Mouse (Mus musculus) stomach, embryonic 15.5 days (tissue): Measurements from ENCODE around the gene Rragc. TPM values are rescaled to one million over a fixed set of nuclear protein-coding genes. Genes with fewer than 3 reads are reported as not detected.
"Not testable (repeated sequence)": the region's sequence is repeated elsewhere in the genome, so short reads cannot be mapped to it uniquely, and the experiment has no call there.

ENCODE experiments used
- ATAC-seq: fragments of 200-750 bp; cut with Nextera tagmentation; 2 replicates; pipeline ENCODE4 v1.8.0; 2017; ENCODE audit warnings: low read depth, moderate number of reproducible peaks, moderate TSS enrichment; ENCODE audit not compliant: insufficient read depth, low FRiP score
- H3K27ac ChIP-seq: fragments of 300-500 bp; sonication (generic); 2 replicates; pipeline ENCODE4 v1.5.1; 2015; ENCODE audit warnings: mild to moderate bottlenecking, inconsistent platforms
- H3K27me3 ChIP-seq: fragments of 300-500 bp; sonication (generic); replicated peaks from 2 replicates; pipeline ENCODE4 v1.6.1; 2015; ENCODE audit warnings: inconsistent platforms
- H3K36me3 ChIP-seq: fragments of 300-500 bp; sonication (generic); 2 replicates; pipeline ENCODE4 v1.6.1; 2015; ENCODE audit warnings: inconsistent platforms
- H3K4me1 ChIP-seq: fragments of 300-500 bp; sonication (generic); 2 replicates; pipeline ENCODE4 v1.6.1; 2015; ENCODE audit warnings: inconsistent platforms
- H3K4me2 ChIP-seq: fragments of 300-500 bp; sonication (generic); 2 replicates; pipeline ENCODE4 v1.6.1; 2015; ENCODE audit warnings: mild to moderate bottlenecking, inconsistent platforms
- H3K4me3 ChIP-seq: fragments of 300-500 bp; sonication (generic); replicated peaks from 2 replicates; pipeline ENCODE4 v1.5.1; 2015; ENCODE audit warnings: inconsistent platforms
- H3K9ac ChIP-seq: fragments of 300-500 bp; sonication (generic); 2 replicates; pipeline ENCODE4 v1.6.1; 2015; ENCODE audit warnings: inconsistent platforms
- H3K9me3 ChIP-seq: fragments of 300-500 bp; sonication (generic); 2 replicates; pipeline ENCODE4 v1.6.1; 2016; ENCODE audit warnings: inconsistent platforms
- WGBS: fragments of 180-500 bp; shearing (Covaris S2); methylation state at CpG from one replicate; pipeline ENCODE4 v1.1.7; 2015; 5-methylcytosine and 5-hydroxymethylcytosine counted together
- polyA plus RNA-seq: library from polyadenylated mRNA; unstranded; fragments of >200 nt; fragmentation: Nextera tagmentation; extraction: Ambion mirVana; gene quantifications from 2 replicates; pipeline ENCODE4 v1.2.1, GENCODE M21; 2015

Gene Rragc
- polyA plus RNA-seq, 1 experiment from 2014 or later, result 50.7 TPM

DNA sequence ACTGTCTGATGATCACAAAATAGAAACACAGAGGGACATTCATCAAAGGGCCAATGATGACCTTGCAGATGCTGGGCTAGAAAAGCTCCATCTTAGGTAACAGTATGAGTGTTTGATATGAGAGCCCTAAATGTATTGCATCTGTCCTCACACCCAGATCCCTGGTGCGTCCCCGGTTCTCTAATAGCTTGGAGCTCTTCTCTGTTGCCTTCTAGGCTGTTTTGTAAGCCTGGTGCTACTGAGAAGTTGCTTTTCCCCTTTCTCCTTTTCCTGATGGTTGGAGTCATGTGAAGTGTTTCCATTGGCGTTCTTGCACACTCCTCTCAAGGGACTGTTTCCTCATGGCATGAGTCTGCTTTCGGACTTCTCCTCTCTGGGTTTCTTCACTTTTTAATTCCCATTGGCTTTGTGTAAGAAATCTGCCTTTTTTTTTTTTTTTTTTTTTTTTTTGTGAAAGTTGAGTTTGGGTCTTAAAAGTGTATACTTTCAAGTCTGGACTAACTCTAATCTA, 3.9 kb downstream of the Rragc start:
- no peak overlapping the region for H3K4me2 ChIP-seq
- no peak overlapping the region for H3K27ac ChIP-seq
- H3K36me3 ChIP-seq, result peaks cover 25% of the 10 kb centered on the region
- no peak overlapping the region for H3K4me3 ChIP-seq
- no peaks in the 10 kb centered on the region for H3K9me3 ChIP-seq
- no peak overlapping the region for H3K9ac ChIP-seq
- ATAC-seq, result no peak
- peaks cover 14% of the 10 kb centered on the region for H3K4me1 ChIP-seq
- WGBS, result 83% methylated on average over 4 of the region's 4 CpGs
- H3K27me3 ChIP-seq, result no peaks in the 10 kb centered on the region

DNA sequence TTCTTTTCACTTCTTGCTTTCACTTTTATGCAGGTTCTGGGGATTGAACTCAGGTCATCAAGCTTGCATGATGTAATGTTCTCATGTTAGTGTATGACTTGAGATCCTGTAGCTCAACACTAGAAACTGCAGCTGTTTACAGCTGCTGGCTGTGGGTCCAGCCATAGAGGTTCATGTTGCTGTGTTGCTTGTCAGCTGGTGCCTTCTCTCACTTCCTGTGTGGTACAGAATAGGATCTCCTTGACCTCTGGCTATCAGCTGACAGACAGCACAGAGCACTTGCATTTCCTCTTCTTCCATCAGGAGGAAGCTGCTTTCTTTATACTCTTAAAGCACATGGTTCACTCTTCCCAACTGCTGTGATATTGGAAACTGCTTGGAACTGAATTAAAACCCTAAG, 10.7 kb downstream of the Rragc start:
- H3K4me1 ChIP-seq, result no peaks in the 10 kb centered on the region
- ATAC-seq, result no peak
- H3K9ac ChIP-seq, result no peak overlapping the region
- H3K4me2 ChIP-seq, result no peak overlapping the region
- H3K27me3 ChIP-seq, result no peaks in the 10 kb centered on the region
- no peak overlapping the region for H3K4me3 ChIP-seq
- H3K9me3 ChIP-seq, result no peaks in the 10 kb centered on the region
- H3K36me3 ChIP-seq, result peaks cover 40% of the 10 kb centered on the region
- no peak overlapping the region for H3K27ac ChIP-seq

DNA sequence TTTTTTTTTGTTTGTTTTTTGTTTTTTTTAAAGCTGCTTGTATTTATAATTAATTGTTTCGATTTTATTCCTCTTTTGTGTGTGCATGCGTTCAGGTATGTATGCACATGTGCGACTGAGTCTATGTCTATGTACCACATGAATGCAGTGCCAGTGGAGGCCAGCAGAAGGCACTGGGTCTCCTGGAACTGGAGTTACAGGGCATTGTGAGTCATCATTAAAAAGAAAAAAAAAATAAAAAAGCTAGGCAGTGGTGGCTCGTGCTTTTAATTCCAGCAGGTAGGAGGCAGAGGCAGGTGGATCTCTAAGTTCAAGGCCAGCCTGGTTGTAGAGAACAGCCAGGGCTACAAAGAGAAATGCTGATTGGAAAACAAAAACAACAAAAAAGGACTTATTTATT, 12.7 kb downstream of the Rragc start:
- ATAC-seq, result no peak
- no peaks in the 10 kb centered on the region for H3K9me3 ChIP-seq
- H3K27me3 ChIP-seq, result no peaks in the 10 kb centered on the region
- H3K36me3 ChIP-seq, result peaks cover 45% of the 10 kb centered on the region
- H3K4me3 ChIP-seq, result no peak overlapping the region
- 86% methylated on average over 4 of the region's 4 CpGs for WGBS
- no peak overlapping the region for H3K9ac ChIP-seq
- no peaks in the 10 kb centered on the region for H3K4me1 ChIP-seq
- H3K27ac ChIP-seq, result no peak overlapping the region
- no peak overlapping the region for H3K4me2 ChIP-seq

DNA sequence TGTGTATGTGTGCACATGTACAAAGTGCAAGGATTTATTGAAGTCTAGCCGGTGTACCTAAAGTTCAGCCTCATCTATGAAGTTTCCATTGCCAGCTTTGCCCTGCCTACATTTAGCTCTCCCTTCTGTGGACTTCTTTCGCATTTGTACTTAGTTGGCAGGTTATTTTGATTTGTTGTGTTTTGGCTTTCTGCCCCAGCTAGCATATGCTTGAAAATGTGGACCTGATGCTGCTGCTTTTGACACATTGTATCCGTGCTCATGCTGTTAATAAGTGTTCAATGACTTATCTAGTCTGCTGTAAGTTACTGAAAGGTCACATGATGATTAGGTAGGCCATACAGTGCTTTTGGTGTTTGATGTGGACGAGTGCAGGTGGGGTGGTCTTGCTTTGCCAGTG, 17.1 kb downstream of the Rragc start:
- no peaks in the 10 kb centered on the region for H3K4me1 ChIP-seq
- no peak overlapping the region for H3K27ac ChIP-seq
- H3K36me3 ChIP-seq, result peaks cover 45% of the 10 kb centered on the region
- H3K9ac ChIP-seq, result no peak overlapping the region
- H3K4me2 ChIP-seq, result no peak overlapping the region
- WGBS, result 82% methylated on average over 4 of the region's 4 CpGs
- no peaks in the 10 kb centered on the region for H3K9me3 ChIP-seq
- no peak for ATAC-seq
- H3K27me3 ChIP-seq, result no peaks in the 10 kb centered on the region
- no peak overlapping the region for H3K4me3 ChIP-seq

DNA sequence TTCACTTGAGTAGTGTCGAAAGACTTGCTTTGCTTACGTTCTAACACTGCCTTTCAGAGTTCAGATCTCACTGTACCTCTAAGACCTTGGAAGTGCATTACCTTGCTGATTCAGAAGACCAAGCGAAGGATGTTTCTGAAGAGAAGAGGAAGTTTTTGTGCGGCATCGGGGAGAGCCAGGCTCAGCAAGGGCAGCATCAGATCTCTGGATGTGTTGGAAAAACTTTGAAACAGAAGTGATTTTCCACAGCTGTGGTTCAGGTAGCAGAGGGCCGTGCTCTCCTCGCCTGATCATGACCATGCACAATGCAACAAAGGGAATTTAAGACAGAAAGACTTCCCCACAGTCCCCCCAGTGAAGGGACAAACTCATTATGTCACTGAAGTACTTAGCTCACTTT, 18.8 kb downstream of the Rragc start:
- WGBS, result 91% methylated on average over 7 of the region's 7 CpGs
- peaks cover 31% of the 10 kb centered on the region for H3K36me3 ChIP-seq

DNA sequence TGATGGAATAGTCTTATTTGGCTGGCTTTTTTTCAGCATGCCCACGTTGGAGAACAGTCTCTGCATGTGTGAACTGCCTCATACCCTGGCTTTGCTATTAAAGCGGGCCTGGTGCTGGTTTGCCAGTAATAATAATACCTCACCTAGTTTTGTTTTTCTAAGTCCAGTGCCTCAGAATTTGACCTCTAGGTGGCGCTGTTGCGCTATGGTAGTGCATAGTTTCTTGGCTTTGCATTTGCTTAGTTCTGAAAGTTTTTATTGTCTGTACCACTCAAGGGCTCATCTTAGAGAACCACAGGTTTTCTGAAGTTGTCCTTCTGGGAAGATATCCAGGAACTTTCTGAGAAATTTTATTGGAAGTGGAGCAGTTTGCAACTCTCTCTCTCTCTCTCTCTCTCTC, 22.6 kb downstream of the Rragc start:
- Histone ChIP-seq H3K4me2 (no peak overlapping the region), H3K36me3 (peaks cover 16% of the 10 kb centered on the region), H3K4me1 (no peaks in the 10 kb centered on the region), H3K4me3 (no peak overlapping the region), H3K9ac (no peak overlapping the region), H3K27me3 (no peaks in the 10 kb centered on the region), H3K9me3 (no peaks in the 10 kb centered on the region), H3K27ac (no peak overlapping the region)
- no peak for ATAC-seq
- WGBS, result 2% methylated on average over 4 of the region's 4 CpGs

More for the DNA sequence above, 18.8 kb downstream of the Rragc start:
- H3K27me3 ChIP-seq, result no peaks in the 10 kb centered on the region
- no peaks in the 10 kb centered on the region for H3K9me3 ChIP-seq
- no peak for ATAC-seq
- H3K9ac ChIP-seq, result no peak overlapping the region
- H3K4me3 ChIP-seq, result no peak overlapping the region
- no peak overlapping the region for H3K27ac ChIP-seq
- no peaks in the 10 kb centered on the region for H3K4me1 ChIP-seq
- H3K4me2 ChIP-seq, result no peak overlapping the region

DNA sequence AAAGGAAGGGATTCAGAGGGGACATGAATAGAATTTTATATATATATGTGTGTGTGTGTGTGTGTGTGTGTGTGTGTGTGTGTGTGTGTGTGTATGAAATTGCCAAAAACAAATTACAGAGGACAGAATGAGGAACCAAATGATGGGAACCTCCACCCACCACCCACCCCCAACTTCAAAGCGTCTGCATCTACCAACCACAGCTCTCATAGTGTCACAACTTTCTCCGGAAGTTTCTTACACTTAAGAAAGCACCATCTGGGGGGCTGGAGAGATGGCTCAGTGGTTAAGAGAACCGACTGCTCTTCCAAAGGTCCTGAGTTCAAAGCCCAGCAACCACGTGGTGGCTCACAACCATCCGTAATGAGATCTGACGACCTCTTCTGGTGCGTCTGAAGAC, 23.6 kb downstream of the Rragc start:
- H3K9ac ChIP-seq, H3K27me3 ChIP-seq, H3K4me3 ChIP-seq, H3K4me1 ChIP-seq, ATAC-seq, H3K4me2 ChIP-seq, H3K27ac ChIP-seq, H3K9me3 ChIP-seq, H3K36me3 ChIP-seq: not testable (repeated sequence)
- 64% methylated on average over 7 of the region's 7 CpGs for WGBS

DNA sequence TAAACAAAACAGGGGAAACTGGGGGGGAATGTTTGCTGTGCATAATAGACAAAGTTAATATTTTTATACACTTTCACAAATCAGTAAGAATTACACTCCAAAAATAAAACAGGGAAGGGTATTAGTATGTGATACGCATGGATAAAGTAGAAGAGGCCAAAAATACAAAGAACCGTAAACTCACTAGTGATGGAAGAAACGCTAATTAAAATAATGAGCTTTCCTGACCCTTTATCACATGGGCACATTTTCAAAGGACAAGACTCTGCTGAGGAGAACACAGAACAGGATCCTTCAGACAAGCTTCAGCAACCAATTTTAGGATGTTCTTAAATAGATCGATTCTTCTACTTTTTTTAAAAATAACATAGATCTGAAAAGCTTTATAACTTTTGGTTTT, 29.5 kb downstream of the Rragc start:
- Histone ChIP-seq H3K9me3 (no peaks in the 10 kb centered on the region), H3K4me3 (no peak overlapping the region), H3K27ac (no peak overlapping the region), H3K4me2 (no peak overlapping the region), H3K9ac (no peak overlapping the region), H3K36me3 (no peaks in the 10 kb centered on the region), H3K4me1 (no peaks in the 10 kb centered on the region), H3K27me3 (no peaks in the 10 kb centered on the region)
- WGBS, result 83% methylated on average over 4 of the region's 4 CpGs
- no peak for ATAC-seq

DNA sequence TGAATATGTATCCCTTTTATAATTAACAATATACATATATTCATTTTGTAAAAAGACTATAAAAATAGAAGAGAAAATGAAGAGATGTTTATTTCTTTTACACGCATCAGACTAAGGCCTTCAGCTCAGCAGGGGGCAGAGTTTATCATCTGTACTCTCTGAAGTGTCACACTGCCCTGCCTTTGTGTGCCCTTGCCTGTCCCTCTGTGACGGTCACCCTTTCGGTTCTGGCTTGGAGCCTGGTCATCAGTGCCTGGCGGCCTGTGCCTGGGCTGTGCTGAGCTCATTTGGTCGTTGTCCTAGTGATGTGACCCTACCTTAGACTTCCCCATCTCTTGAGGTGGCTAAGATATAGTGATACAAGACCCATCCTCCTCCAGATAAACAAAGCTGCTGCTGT, 29.9 kb downstream of the Rragc start:
- Histone ChIP-seq H3K27ac (no peak overlapping the region), H3K27me3 (no peaks in the 10 kb centered on the region), H3K4me3 (no peak overlapping the region), H3K9me3 (no peaks in the 10 kb centered on the region), H3K36me3 (no peaks in the 10 kb centered on the region), H3K4me2 (no peak overlapping the region), H3K4me1 (no peaks in the 10 kb centered on the region), H3K9ac (no peak overlapping the region)
- WGBS, result 48% methylated on average over 5 of the region's 5 CpGs
- no peak for ATAC-seq

DNA sequence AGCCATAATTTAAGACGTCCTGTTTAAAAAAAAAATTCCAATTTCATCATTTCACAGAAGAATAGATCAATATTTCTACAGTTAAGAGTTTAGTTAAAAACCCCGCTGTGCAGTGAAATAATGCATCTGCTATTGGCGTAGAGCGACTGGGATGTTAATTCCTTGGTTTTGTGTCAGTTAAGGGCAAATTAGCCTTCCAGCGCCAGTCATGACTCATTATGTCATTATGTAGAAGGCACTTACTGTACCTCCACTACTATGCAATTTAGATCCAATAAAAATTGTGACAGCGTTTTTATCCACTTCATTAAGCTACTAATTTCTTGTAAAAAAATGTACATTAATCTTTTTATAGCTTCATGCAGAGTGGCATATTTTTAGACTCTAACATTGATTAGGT, 31.7 kb downstream of the Rragc start:
- no peak for ATAC-seq
- no peaks in the 10 kb centered on the region for H3K27me3 ChIP-seq
- 73% methylated on average over 6 of the region's 6 CpGs for WGBS
- no peak overlapping the region for H3K4me3 ChIP-seq
- H3K27ac ChIP-seq, result no peak overlapping the region
- H3K4me1 ChIP-seq, result no peaks in the 10 kb centered on the region
- no peaks in the 10 kb centered on the region for H3K36me3 ChIP-seq
- no peaks in the 10 kb centered on the region for H3K9me3 ChIP-seq
- no peak overlapping the region for H3K4me2 ChIP-seq
- H3K9ac ChIP-seq, result no peak overlapping the region

DNA sequence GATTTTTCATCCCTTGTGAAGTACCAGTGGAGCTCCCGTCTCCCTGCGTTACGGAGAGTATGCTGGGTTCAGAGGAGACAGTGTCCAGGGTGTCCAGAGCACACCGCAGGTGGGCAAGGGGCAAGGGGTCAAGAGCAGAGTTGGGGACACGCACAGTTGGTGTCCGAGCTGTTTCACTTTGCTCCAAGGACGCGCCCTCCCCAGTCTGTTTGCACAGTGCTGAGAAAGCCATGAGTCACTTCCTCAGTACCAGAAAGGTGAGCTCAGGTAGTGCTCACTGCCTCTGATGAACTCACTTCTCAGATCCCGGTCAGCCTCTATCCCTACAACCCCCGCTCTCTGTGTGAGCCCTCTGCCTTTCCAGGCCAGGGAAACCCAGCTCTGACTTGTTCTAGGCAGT, 32.4 kb downstream of the Rragc start:
- Histone ChIP-seq H3K27me3 (no peaks in the 10 kb centered on the region), H3K4me3 (no peak overlapping the region), H3K9me3 (no peaks in the 10 kb centered on the region), H3K4me2 (peak overlapping the region; percentile 25; the same call in 1 of the 2 replicates), H3K27ac (no peak overlapping the region), H3K4me1 (no peaks in the 10 kb centered on the region), H3K9ac (no peak overlapping the region), H3K36me3 (no peaks in the 10 kb centered on the region)
- ATAC-seq, result peak; percentile 84
- WGBS, result 64% methylated on average over 10 of the region's 10 CpGs

DNA sequence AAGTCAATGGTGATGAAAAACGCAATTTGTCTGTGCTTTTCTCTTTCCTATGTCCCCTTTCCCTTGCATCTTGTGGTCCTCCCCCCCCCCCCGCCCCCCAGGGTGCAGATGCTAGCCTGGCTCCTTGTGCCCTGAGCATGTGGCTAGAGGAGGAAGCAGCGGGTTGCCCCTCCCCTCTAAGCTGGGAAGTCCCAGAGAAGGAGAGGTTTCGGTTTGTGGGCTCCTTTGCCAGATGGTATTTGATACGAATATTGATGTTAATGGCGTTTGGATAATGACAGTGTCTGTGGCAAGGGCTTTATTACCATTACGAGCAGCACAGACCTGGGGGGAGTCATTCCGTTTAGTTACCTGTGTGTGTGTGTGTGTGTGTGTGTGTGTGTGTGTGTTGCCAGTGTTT, 34.8 kb downstream of the Rragc start:
- 41% methylated on average over 8 of the region's 8 CpGs for WGBS
- H3K27ac ChIP-seq, result no peak overlapping the region

More for the DNA sequence above, 34.8 kb downstream of the Rragc start:
- H3K36me3 ChIP-seq, result no peaks in the 10 kb centered on the region
- no peak overlapping the region for H3K9ac ChIP-seq
- 0 out of 2 replicates have a peak, but pooled peaks cover 7% of the 10 kb centered on the region for H3K27me3 ChIP-seq
- H3K4me2 ChIP-seq, result no peak overlapping the region
- no peak overlapping the region for H3K4me3 ChIP-seq
- no peaks in the 10 kb centered on the region for H3K9me3 ChIP-seq
- H3K4me1 ChIP-seq, result peaks cover 7% of the 10 kb centered on the region
- ATAC-seq, result no peak
